Mouse (Mus musculus): ENCODE results near the gene Hpn.

- TF ChIP-seq CTCF (IDR thresholded peaks at IDR 0.05; ENCODE audit: low read depth, low read length) (no peak), GATA2 (IDR thresholded peaks at IDR 0.05; ENCODE audit: borderline replicate concordance, low read depth, low read length) (no peak), GATA1 (IDR thresholded peaks at IDR 0.05; ENCODE audit: borderline replicate concordance, low read length) (no peak), TAL1 (conservative IDR thresholded peaks at IDR 0.05; ENCODE audit: low read depth, low read length) (no peak)
Measured at GRCm38 (mm10) chr7:31096892-31097564, 18.1 kb downstream of the Hpn start.

Measured in G1E (cell line).